In the genomic region with DNA sequence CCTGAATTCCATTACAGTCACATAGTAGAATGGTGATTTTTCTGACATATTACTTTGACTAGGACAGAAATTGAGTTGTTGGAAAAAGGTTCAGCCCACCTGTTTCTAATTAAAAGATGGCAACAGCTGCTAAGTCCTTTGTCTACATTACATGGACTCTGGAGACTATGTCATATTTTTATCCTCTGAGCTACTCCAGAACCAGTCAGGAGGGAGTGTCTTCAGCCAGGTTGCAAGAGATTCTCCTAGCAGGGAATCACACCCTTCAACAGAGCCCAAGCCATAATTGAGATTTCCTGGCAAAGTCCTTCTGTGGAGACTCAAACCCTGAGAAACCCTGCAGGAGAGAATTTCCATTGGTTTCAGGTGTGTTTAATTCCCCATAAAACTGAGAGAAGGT, we compare ENCODE assay signal across 15 mouse cellular contexts.
"Had no signal": no experiment of that assay in that cellular context is flagged by ENCODE, and none has a peak within 500 bp of the region (broad histone marks: within the 10 kb centered on the region; RNA-seq: fewer than 3 reads in every experiment).

No protein-coding gene starts in this region.

- H3K4me1 ChIP-seq: neural tube, embryonic 15.5 days; stomach, embryonic 15.5 days had no signal

- H3K27me3 ChIP-seq: neural tube, embryonic 15.5 days; stomach, embryonic 15.5 days had no signal

- H3K4me3 ChIP-seq: neural tube, embryonic 15.5 days; stomach, embryonic 15.5 days had no signal

- H3K9me3 ChIP-seq: neural tube, embryonic 15.5 days; stomach, embryonic 15.5 days had no signal

- H3K27ac ChIP-seq: neural tube, embryonic 15.5 days; stomach, embryonic 15.5 days; stomach, postnatal 0 days had no signal

- H3K4me2 ChIP-seq: neural tube, embryonic 15.5 days; stomach, embryonic 15.5 days had no signal

- H3K36me3 ChIP-seq: neural tube, embryonic 15.5 days; stomach, embryonic 15.5 days had no signal

- H3K9ac ChIP-seq: neural tube, embryonic 15.5 days; stomach, embryonic 15.5 days had no signal

- DNase-seq: retina, postnatal 1 day; right cerebral cortex, adult 18-20 months; right cerebral cortex, postnatal 14 days; right cerebral cortex, postnatal 25 days; right cerebral cortex, postnatal 4 days; spleen, adult 18-20 months; thymus, adult 18-20 months; thymus, adult 2 months; thymus, postnatal 14 days; thymus, postnatal 25 days; thymus, postnatal 36 days; thymus, postnatal 4 days had no signal
